ENCODE assay signal across 24 mouse cellular contexts in genomic region chr4:59565571-59566188, GRCm38 (mm10). TPM values are rescaled to one million over a fixed set of nuclear protein-coding genes. Genes with fewer than 3 reads are reported as not detected.
DNase-seq lines count a peak whose midpoint lies in the region; ATAC-seq and TF ChIP-seq lines count a peak whose summit lies in the region.
"Had no signal": no experiment of that assay in that cellular context is flagged by ENCODE, and none has a peak within 500 bp of the region (broad histone marks: within the 10 kb centered on the region; RNA-seq: fewer than 3 reads in every experiment).

No protein-coding gene starts in this region.

- no peaks in the 10 kb centered on the region for H3K9me3 ChIP-seq in liver, postnatal 0 days (ENCODE audit: low read length)
- peaks cover 4% of the 10 kb centered on the region; the same call in 1 of the 2 replicates for H3K9me3 ChIP-seq in liver, embryonic 12.5 days (replicated peaks)
- H3K9me3 ChIP-seq: forebrain, embryonic 10.5 days; limb, embryonic 15.5 days; neural tube, embryonic 15.5 days had no signal

- no peaks in the 10 kb centered on the region for H3K4me1 ChIP-seq in liver, postnatal 0 days (ENCODE audit: insufficient read depth)
- peaks cover 16% of the 10 kb centered on the region for H3K4me1 ChIP-seq in liver, embryonic 12.5 days
- H3K4me1 ChIP-seq: forebrain, embryonic 10.5 days; hindbrain, embryonic 13.5 days; kidney, embryonic 15.5 days; limb, embryonic 15.5 days; midbrain, embryonic 12.5 days; neural tube, embryonic 15.5 days had no signal

- peak overlapping the region; percentile 3; the same call in 1 of the 2 replicates for H3K4me2 ChIP-seq in liver, postnatal 0 days (ENCODE audit: low read depth, low read length)
- no peak overlapping the region for H3K4me2 ChIP-seq in liver, embryonic 12.5 days
- H3K4me2 ChIP-seq: hindbrain, embryonic 13.5 days; kidney, embryonic 15.5 days; limb, embryonic 15.5 days; lung, embryonic 14.5 days; midbrain, embryonic 12.5 days; neural tube, embryonic 15.5 days had no signal

- no peak for TF ChIP-seq CTCF in liver, postnatal 0 days (IDR thresholded peaks at IDR 0.05; ENCODE audit: low read depth)

- H3K4me3 ChIP-seq in liver, postnatal 0 days (ENCODE audit: low read depth, low read length): no peak overlapping the region
- no peak overlapping the region for H3K4me3 ChIP-seq in liver, embryonic 12.5 days
- H3K4me3 ChIP-seq in macrophage (ENCODE audit: inconsistent target): peak overlapping the region; percentile 12; the same call in 1 of the 2 replicates
- H3K4me3 ChIP-seq: forebrain, embryonic 10.5 days; hindbrain, embryonic 13.5 days; kidney, embryonic 15.5 days; limb, embryonic 15.5 days; midbrain, embryonic 12.5 days; neural tube, embryonic 15.5 days had no signal

- H3K79me2 ChIP-seq in macrophage (ENCODE audit: inconsistent target): no peaks in the 10 kb centered on the region

- no peaks in the 10 kb centered on the region for H3K36me3 ChIP-seq in liver, postnatal 0 days (replicated peaks; ENCODE audit: insufficient read depth, low read length)
- H3K36me3 ChIP-seq in liver, embryonic 12.5 days: no peaks in the 10 kb centered on the region
- no peaks in the 10 kb centered on the region for H3K36me3 ChIP-seq in macrophage (ENCODE audit: inconsistent target)
- H3K36me3 ChIP-seq: forebrain, embryonic 10.5 days; hindbrain, embryonic 13.5 days; kidney, embryonic 15.5 days; limb, embryonic 15.5 days; midbrain, embryonic 12.5 days; neural tube, embryonic 15.5 days had no signal

- DNase-seq in liver, postnatal 0 days: no peak
- peak; percentile 49 for DNase-seq in MEL-GATA-1-ER (ENCODE audit: extremely low read depth, low read depth)
- no peak for DNase-seq in urinary bladder, adult 18-20 months (ENCODE audit: low spot score in 2 of 2)
- no peak for DNase-seq in frontal cortex, postnatal 14 days (ENCODE audit: low spot score in 2 of 2)
- DNase-seq in gastrocnemius, adult 18-20 months (ENCODE audit: low spot score): no peak
- DNase-seq: adrenal gland, postnatal 36 days; cerebellum, adult 11-12 months; cerebellum, postnatal 10 days; heart, postnatal 10 days; kidney, adult 11 months; kidney, postnatal 36 days; left cerebral cortex, postnatal 4 days; lung, embryonic 14.5 days; right cerebral cortex, postnatal 25 days; spleen, adult 18-20 months had no signal

- 0 out of 2 replicates have a peak, but pooled peaks have one; percentile 36 for TF ChIP-seq EP300 in liver, postnatal 0 days (IDR thresholded peaks at IDR 0.05; ENCODE audit: low read depth)

- H3K27ac ChIP-seq in liver, postnatal 0 days (ENCODE audit: low read depth): 0 out of 2 replicates have a peak overlapping the region, but pooled peaks have one; percentile 1
- no peak overlapping the region for H3K27ac ChIP-seq in liver, embryonic 12.5 days
- H3K27ac ChIP-seq in macrophage: peak overlapping the region; percentile 83
- H3K27ac ChIP-seq: forebrain, embryonic 10.5 days; hindbrain, embryonic 13.5 days; kidney, embryonic 15.5 days; limb, embryonic 15.5 days; midbrain, embryonic 12.5 days; neural tube, embryonic 15.5 days had no signal

- H3K27me3 ChIP-seq in liver, postnatal 0 days (ENCODE audit: insufficient read depth, low read length): no peaks in the 10 kb centered on the region
- H3K27me3 ChIP-seq in liver, embryonic 12.5 days (replicated peaks): no peaks in the 10 kb centered on the region; the same call in none of the 2 replicates
- H3K27me3 ChIP-seq: hindbrain, embryonic 13.5 days; kidney, embryonic 15.5 days; limb, embryonic 15.5 days; midbrain, embryonic 12.5 days; neural tube, embryonic 15.5 days had no signal

- ATAC-seq in liver, postnatal 0 days: no peak
- ATAC-seq in liver, embryonic 12.5 days: no peak
- ATAC-seq: forebrain, embryonic 16.5 days had no signal

- no peak overlapping the region for H3K9ac ChIP-seq in liver, postnatal 0 days (replicated peaks)
- H3K9ac ChIP-seq in liver, embryonic 12.5 days: no peak overlapping the region
- H3K9ac ChIP-seq: hindbrain, embryonic 13.5 days; kidney, embryonic 15.5 days; limb, embryonic 15.5 days; lung, embryonic 14.5 days; midbrain, embryonic 12.5 days; neural tube, embryonic 15.5 days had no signal

- WGBS in liver, postnatal 0 days (ENCODE audit: insufficient replicate concordance): 27% methylated on average over 8 of the region's 8 CpGs
- WGBS in liver, embryonic 12.5 days (ENCODE audit: insufficient replicate concordance): 29% methylated on average over 8 of the region's 8 CpGs
- WGBS in macrophage (ENCODE audit: missing documents): 6% methylated on average over 8 of the region's 8 CpGs

RNA-seq across cellular contexts. Expression of gene Hsdl2, which starts 15.7 kb away (rescaled TPM):
- 58.9 and 61.6 TPM in 2 replicates for polyA plus RNA-seq in liver, postnatal 0 days (2015; fragmentation: Nextera tagmentation; extraction: Ambion mirVana)
- polyA plus RNA-seq in liver, embryonic 12.5 days (2016; fragmentation: Nextera tagmentation; extraction: Ambion mirVana): 18.8 TPM in 2 replicates
- 1 to 10 TPM in 22 of 26 experiments, under 1 TPM in 4; 0.51 to 6.9 (median 3.1) TPM for total RNA-seq in macrophage (2018; cell fraction: chromatin; rRNA removed)
- total RNA-seq in macrophage (2018; cell fraction: cytosol; rRNA removed): 10 to 100 TPM in 25 of 26 experiments, 1 to 10 TPM in 1; 9.6 to 15.3 (median 12.9) TPM
- 1 to 10 TPM; 2.0 to 9.2 (median 5.4) TPM for total RNA-seq in macrophage (2018; cell fraction: nucleus; rRNA removed)
- polyA plus RNA-seq in macrophage (2018): 10.6 to 19.8 TPM (median 15.6 TPM) in 3 replicates
- 10 to 100 TPM; 55.7 to 62.5 TPM for total RNA-seq in gastrocnemius, adult 18-20 months (2021)

RNA-seq across cellular contexts. Expression of gene Ptbp3, which starts 16.5 kb away (rescaled TPM):
- 35.6 and 36.3 TPM in 2 replicates for polyA plus RNA-seq in liver, postnatal 0 days (2015; fragmentation: Nextera tagmentation; extraction: Ambion mirVana)
- polyA plus RNA-seq in liver, embryonic 12.5 days (2016; fragmentation: Nextera tagmentation; extraction: Ambion mirVana): 60.2 and 62.6 TPM in 2 replicates
- 100 to 1,000 TPM; 141 to 413 (median 246) TPM for total RNA-seq in macrophage (2018; cell fraction: chromatin; rRNA removed)
- total RNA-seq in macrophage (2018; cell fraction: cytosol; rRNA removed): 100 to 1,000 TPM; 170 to 231 (median 203) TPM
- total RNA-seq in macrophage (2018; cell fraction: nucleus; rRNA removed): 100 to 1,000 TPM; 155 to 273 (median 205) TPM
- polyA plus RNA-seq in macrophage (2018): 98.5 to 135 TPM (median 111 TPM) in 3 replicates
- total RNA-seq in gastrocnemius, adult 18-20 months (2021): 1 to 10 TPM; 6.6 to 9.0 TPM
